Mouse (Mus musculus): ENCODE measurements at regions not wholly inside any gene's neighbourhood (a gene's known extent, or its start where the extent isn't known, plus 50 kb on each side); places are given as distances from the start of the nearest gene placed in this dataset.
A peak's percentile ranks its signal among the peaks of the same experiment; 100 is the strongest.

GRCm38 (mm10) chr3:103432254-103432653, 142.8 kb upstream of the Syt6 start:
- Histone ChIP-seq H3K27ac (no peak overlapping the region), H3K36me3 (no peaks in the 10 kb centered on the region), H3K27me3 (ENCODE audit: low read depth, poor library complexity, severe bottlenecking) (no peaks in the 10 kb centered on the region), H3K4me1 (peaks cover 5% of the 10 kb centered on the region), H3K4me3 (no peak overlapping the region), H3K9me3 (replicated peaks) (no peaks in the 10 kb centered on the region)
- no peak for DNase-seq (ENCODE audit: low spot score)
- WGBS: 51% methylated on average over 5 of the region's 5 CpGs

- no peak overlapping the region for H3K27ac ChIP-seq
- H3K36me3 ChIP-seq: no peaks in the 10 kb centered on the region
- H3K9me3 ChIP-seq (replicated peaks): no peaks in the 10 kb centered on the region
- H3K4me1 ChIP-seq: peaks cover 10% of the 10 kb centered on the region
- DNase-seq (ENCODE audit: low spot score): no peak
- no peaks in the 10 kb centered on the region for H3K27me3 ChIP-seq (ENCODE audit: low read depth, poor library complexity, severe bottlenecking)
- no peak overlapping the region for H3K4me3 ChIP-seq
- WGBS: 72% methylated on average over 9 of the region's 9 CpGs
These were observed 138.0 kb upstream of the Syt6 start for GRCm38 (mm10) chr3:103436902-103437603.

DNA sequence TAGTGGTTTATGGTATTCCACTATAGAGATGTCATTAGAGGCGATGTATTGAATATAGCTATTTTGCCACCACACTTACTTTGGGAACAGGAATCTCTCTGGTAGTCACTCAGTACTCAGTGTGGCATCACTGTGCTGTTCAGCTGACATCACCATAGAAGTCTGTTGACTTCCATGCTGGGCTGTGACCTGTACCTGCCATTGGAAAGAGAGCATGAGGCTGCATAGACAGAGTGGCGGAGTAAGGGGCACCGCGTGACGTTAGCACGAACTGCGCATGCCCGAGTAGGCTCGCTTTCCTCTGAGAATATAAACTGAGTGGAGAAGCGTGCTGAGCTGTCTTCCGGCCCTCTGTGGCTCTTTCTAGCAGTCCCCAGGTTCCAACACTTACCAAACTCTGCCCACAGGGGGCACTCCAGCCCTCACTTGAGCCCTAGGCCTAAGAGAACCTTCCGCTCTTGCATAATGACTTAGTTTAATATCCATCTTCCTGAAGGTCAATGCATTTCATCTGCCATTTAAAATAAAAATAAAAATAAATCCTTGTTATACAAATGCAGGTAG, 136.2 kb upstream of the Syt6 start:
- Histone ChIP-seq H3K36me3 (no peaks in the 10 kb centered on the region), H3K4me1 (peaks cover 27% of the 10 kb centered on the region), H3K27ac (no peak overlapping the region), H3K27me3 (ENCODE audit: low read depth, poor library complexity, severe bottlenecking) (no peaks in the 10 kb centered on the region), H3K4me3 (no peak overlapping the region), H3K9me3 (replicated peaks) (no peaks in the 10 kb centered on the region)
- 57% methylated on average over 12 of the region's 12 CpGs for WGBS
- DNase-seq (ENCODE audit: low spot score): peak; percentile 64

- Histone ChIP-seq H3K4me1 (peaks cover 23% of the 10 kb centered on the region), H3K4me3 (no peak overlapping the region), H3K36me3 (no peaks in the 10 kb centered on the region), H3K27me3 (ENCODE audit: low read depth, poor library complexity, severe bottlenecking) (no peaks in the 10 kb centered on the region), H3K27ac (peak overlapping the region; percentile 74), H3K9me3 (replicated peaks) (no peaks in the 10 kb centered on the region)
- WGBS: 41% methylated on average over 6 of the region's 6 CpGs
- DNase-seq (ENCODE audit: low spot score): peak; percentile 53
These were observed 131.8 kb upstream of the Syt6 start for GRCm38 (mm10) chr3:103443247-103443646.

GRCm38 (mm10) chr3:103445852-103446251, 129.2 kb upstream of the Syt6 start:
- H3K4me1 ChIP-seq: peaks cover 30% of the 10 kb centered on the region
- no peaks in the 10 kb centered on the region for H3K27me3 ChIP-seq (ENCODE audit: low read depth, poor library complexity, severe bottlenecking)
- no peak overlapping the region for H3K4me3 ChIP-seq
- DNase-seq (ENCODE audit: low spot score): no peak
- no peaks in the 10 kb centered on the region for H3K36me3 ChIP-seq
- WGBS: 94% methylated on average over 8 of the region's 8 CpGs
- no peaks in the 10 kb centered on the region for H3K9me3 ChIP-seq (replicated peaks)
- H3K27ac ChIP-seq: no peak overlapping the region

DNA sequence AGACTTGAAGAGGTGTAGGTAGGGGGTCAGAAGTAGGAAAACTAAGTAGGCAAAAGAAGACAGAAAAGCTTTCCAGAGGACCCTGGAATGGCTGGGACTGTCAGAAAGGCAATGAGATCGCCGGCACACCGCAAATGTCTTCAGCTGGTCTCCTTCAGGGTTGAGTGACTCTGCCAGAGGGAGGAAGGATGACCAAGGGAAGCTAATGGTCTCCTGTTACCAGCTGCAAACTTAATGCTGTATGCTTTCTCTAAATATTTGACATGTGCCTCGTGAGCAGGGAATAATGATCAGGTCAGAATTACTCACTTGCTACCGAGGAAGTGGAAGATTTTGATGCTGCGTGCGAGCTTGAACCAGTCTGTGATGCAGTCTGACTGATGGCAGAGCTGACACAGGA, 125.2 kb upstream of the Syt6 start:
- Histone ChIP-seq H3K27me3 (ENCODE audit: low read depth, poor library complexity, severe bottlenecking) (no peaks in the 10 kb centered on the region), H3K4me1 (peaks cover 19% of the 10 kb centered on the region), H3K4me3 (no peak overlapping the region), H3K36me3 (no peaks in the 10 kb centered on the region), H3K27ac (no peak overlapping the region), H3K9me3 (replicated peaks) (no peaks in the 10 kb centered on the region)
- 70% methylated on average over 7 of the region's 7 CpGs for WGBS
- no peak for DNase-seq (ENCODE audit: low spot score)

DNA sequence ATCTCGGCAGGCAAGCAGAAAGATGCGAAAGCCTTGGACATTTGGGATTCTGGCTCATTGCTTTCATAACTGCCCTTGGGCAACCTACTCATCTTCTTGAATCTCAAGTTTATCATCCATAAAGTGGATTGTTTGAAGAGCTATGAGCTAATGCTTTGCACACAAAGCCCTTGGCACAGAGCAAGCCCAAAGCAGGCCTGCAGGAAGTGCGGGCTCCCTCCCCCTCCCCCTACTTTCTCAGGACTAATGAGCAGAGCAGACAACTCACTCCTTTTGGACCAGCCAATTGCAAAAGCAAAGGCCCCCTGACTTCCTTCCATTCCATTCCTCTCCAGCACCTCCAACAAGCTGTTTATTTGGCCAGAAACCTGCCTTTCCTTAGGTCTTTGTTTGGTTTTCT, 123.1 kb upstream of the Syt6 start:
- H3K4me1 ChIP-seq: peaks cover 19% of the 10 kb centered on the region
- H3K9me3 ChIP-seq (replicated peaks): no peaks in the 10 kb centered on the region
- H3K4me3 ChIP-seq: no peak overlapping the region
- peak overlapping the region; percentile 57; the same call in 1 of the 2 replicates for H3K27ac ChIP-seq
- WGBS: 85% methylated on average over 3 of the region's 3 CpGs
- no peak for DNase-seq (ENCODE audit: low spot score)
- H3K36me3 ChIP-seq: no peaks in the 10 kb centered on the region
- no peaks in the 10 kb centered on the region for H3K27me3 ChIP-seq (ENCODE audit: low read depth, poor library complexity, severe bottlenecking)

DNA sequence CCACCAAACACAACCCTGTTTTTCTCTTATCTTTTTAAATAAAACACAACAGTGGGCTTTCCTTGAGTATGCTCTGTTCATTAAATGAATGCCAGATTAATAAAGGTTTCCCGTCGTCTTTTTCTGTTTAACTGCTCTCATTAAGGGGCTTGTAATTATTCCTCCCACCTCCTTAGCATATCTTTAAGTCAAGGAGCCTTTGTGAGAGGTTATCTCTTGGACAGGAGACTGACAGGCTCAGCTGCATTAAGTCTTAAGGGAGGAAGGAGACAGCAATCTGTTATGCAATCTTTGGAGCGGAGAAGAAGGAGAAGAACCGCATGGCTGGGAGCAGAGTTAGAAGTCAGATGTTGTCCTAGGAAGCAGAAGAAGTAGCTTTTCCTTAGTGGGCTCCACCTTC, 111.3 kb upstream of the Syt6 start:
- Histone ChIP-seq H3K27ac (no peak overlapping the region), H3K9me3 (replicated peaks) (no peaks in the 10 kb centered on the region), H3K36me3 (no peaks in the 10 kb centered on the region), H3K4me1 (peaks cover 15% of the 10 kb centered on the region; the same call in 1 of the 2 replicates), H3K4me3 (no peak overlapping the region), H3K27me3 (ENCODE audit: low read depth, poor library complexity, severe bottlenecking) (no peaks in the 10 kb centered on the region)
- DNase-seq (ENCODE audit: low spot score): no peak
- 66% methylated on average over 4 of the region's 4 CpGs for WGBS

DNA sequence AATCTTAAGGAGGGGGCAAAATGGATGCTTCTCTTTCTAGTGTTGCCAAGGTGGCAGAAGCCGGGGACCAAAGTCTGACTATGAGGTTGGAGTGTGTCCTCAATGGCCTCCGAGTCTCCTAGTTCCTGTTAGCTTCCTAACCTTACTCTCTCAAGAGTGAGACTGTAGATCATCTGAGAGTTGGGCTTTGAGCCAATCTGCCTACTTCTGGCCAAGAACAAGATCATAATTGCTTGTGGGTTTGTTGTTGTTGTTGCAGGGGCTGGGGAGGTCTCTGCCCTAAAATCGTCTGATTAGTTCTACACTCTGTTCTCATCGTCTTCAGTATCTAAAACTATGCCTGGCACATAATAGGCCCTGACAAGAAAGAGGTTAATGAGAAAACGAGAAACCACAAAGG, 110.8 kb upstream of the Syt6 start:
- H3K4me3 ChIP-seq: no peak overlapping the region
- no peak overlapping the region for H3K27ac ChIP-seq
- H3K36me3 ChIP-seq: no peaks in the 10 kb centered on the region
- H3K4me1 ChIP-seq: peaks cover 15% of the 10 kb centered on the region; the same call in 1 of the 2 replicates
- no peaks in the 10 kb centered on the region for H3K9me3 ChIP-seq (replicated peaks)
- DNase-seq (ENCODE audit: low spot score): no peak
- 72% methylated on average over 5 of the region's 5 CpGs for WGBS
- H3K27me3 ChIP-seq (ENCODE audit: low read depth, poor library complexity, severe bottlenecking): no peaks in the 10 kb centered on the region

DNA sequence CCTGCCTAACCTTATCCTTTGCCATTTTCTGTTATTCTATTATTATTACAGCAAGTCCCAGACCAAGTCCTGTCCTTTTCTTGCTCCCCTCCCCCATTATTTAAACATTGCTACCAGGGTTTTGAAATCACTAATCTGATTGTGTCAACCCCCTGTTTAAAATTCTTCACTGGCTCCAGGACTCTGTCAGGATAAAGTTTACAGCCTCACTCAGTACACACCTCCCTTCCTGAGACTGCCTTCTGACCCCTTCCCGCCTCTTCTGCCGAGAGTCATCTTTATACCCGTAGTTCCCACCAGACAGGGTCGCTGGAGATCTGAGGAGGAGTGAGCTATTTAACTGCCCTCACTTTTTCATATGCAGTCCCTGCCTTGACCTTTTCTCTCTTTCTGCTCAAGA, 110.3 kb upstream of the Syt6 start:
- no peaks in the 10 kb centered on the region for H3K27me3 ChIP-seq (ENCODE audit: low read depth, poor library complexity, severe bottlenecking)
- H3K27ac ChIP-seq: no peak overlapping the region
- H3K4me3 ChIP-seq: no peak overlapping the region
- no peak for DNase-seq (ENCODE audit: low spot score)
- 7% methylated on average over 4 of the region's 4 CpGs for WGBS
- peaks cover 15% of the 10 kb centered on the region; the same call in 1 of the 2 replicates for H3K4me1 ChIP-seq
- H3K9me3 ChIP-seq (replicated peaks): no peaks in the 10 kb centered on the region
- H3K36me3 ChIP-seq: no peaks in the 10 kb centered on the region

GRCm38 (mm10) chr3:103465132-103465690, 109.8 kb upstream of the Syt6 start:
- Histone ChIP-seq H3K4me3 (no peak overlapping the region), H3K9me3 (replicated peaks) (no peaks in the 10 kb centered on the region), H3K36me3 (no peaks in the 10 kb centered on the region), H3K4me1 (peaks cover 15% of the 10 kb centered on the region; the same call in 1 of the 2 replicates), H3K27me3 (ENCODE audit: low read depth, poor library complexity, severe bottlenecking) (no peaks in the 10 kb centered on the region), H3K27ac (no peak overlapping the region)
- 66% methylated on average over 7 of the region's 7 CpGs for WGBS
- DNase-seq (ENCODE audit: low spot score): no peak

- Histone ChIP-seq H3K36me3 (no peaks in the 10 kb centered on the region), H3K27me3 (ENCODE audit: low read depth, poor library complexity, severe bottlenecking) (no peaks in the 10 kb centered on the region), H3K9me3 (replicated peaks) (no peaks in the 10 kb centered on the region), H3K4me1 (peaks cover 15% of the 10 kb centered on the region; the same call in 1 of the 2 replicates), H3K27ac (no peak overlapping the region), H3K4me3 (no peak overlapping the region)
- WGBS: 61% methylated on average over 2 of the region's 2 CpGs
- DNase-seq (ENCODE audit: low spot score): no peak
These were observed 109.1 kb upstream of the Syt6 start for GRCm38 (mm10) chr3:103465948-103466347.

DNA sequence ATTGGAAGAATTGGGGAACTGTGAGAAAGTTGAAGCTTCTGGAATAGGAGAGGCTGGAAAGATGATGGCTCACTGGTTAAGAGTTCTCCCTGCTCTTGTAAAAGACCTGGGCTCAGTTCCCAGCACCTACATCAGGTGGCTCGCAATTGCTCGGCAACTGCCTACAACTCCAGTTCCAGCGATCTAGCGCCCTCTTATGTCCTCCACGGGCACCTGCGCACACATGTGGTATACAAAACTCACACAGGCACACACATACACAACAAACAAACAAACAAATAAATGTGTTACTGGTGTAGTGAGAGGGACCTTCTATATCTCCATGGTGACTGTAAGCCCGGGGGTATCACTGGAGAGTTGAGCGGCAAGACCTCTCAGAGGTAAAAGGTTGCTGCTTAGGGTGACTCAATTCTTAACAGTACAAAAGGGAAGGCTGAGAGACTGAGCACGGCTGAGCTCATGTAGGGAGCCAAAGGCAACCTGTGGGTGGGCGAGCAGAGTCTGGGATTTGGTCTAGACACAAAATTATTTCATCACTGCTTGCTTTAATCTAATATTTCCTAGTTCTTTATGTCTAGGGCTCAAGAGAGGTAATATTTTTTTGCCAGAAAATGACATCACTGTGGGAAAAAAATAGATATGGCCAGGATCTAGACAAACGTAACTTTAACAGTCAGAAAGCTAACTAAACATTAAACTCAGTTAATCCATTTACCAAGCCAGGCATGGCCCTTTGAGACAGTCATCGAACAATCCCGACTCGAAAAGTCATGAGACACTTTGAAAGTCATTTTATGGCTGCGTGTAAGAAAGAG, 104.2 kb upstream of the Syt6 start:
- Histone ChIP-seq H3K9me3 (replicated peaks) (no peaks in the 10 kb centered on the region), H3K36me3 (no peaks in the 10 kb centered on the region), H3K27me3 (ENCODE audit: low read depth, poor library complexity, severe bottlenecking) (no peaks in the 10 kb centered on the region), H3K27ac (no peak overlapping the region), H3K4me3 (no peak overlapping the region), H3K4me1 (peaks cover 9% of the 10 kb centered on the region; the same call in 1 of the 2 replicates)
- no peak for DNase-seq (ENCODE audit: low spot score)
- WGBS: 91% methylated on average over 15 of the region's 15 CpGs
